Mouse (Mus musculus) G1E (cell line): ENCODE measurements around the gene Psma7.

Source experiments
- CTCF ChIP-seq: IDR thresholded peaks from 2 replicates; pipeline ENCODE4 v1.5.1; 2012; ENCODE audit warnings: low read depth, low read length, inconsistent platforms, mixed read lengths
- POLR2AphosphoS5 ChIP-seq: IDR thresholded peaks from 2 replicates; pipeline ENCODE4 v1.6.1; 2012; ENCODE audit warnings: low read depth, low read length, inconsistent platforms; ENCODE audit not compliant: insufficient replicate concordance
- TAL1 ChIP-seq: conservative IDR thresholded peaks from 2 replicates; pipeline ENCODE4 v1.6.1; 2012; ENCODE audit warnings: low read depth, low read length, inconsistent platforms, mixed read lengths

- TF ChIP-seq TAL1 (no peak), CTCF (no peak), POLR2AphosphoS5 (no peak)
These were observed 5.3 kb upstream of the Psma7 start for GRCm38 (mm10) chr2:180047580-180047979.
